Mouse (Mus musculus) naive thymus-derived CD4-positive, alpha-beta T cell, adult 5 months (primary cell): Measurements from ENCODE around the gene Mindy4. TPM values are rescaled to one million over a fixed set of nuclear protein-coding genes. Genes with fewer than 3 reads are reported as not detected.

ENCODE experiments used
- polyA plus RNA-seq: library from polyadenylated mRNA; unstranded; fragments of 100-300 nt; shearing (Covaris generic); gene quantifications from one replicate; pipeline ENCODE4 v1.2.1, GENCODE M21; 2017

The Mindy4 gene
- not detected for polyA plus RNA-seq

GRCm38 (mm10) chr6:55202913-55203910 is at the start of gene Mindy4:
TSS of gene Mindy4 (plus strand) at chr6:55203383.

GRCm38 (mm10) chr6:55174741-55175181 is 28.4 kb upstream of the Mindy4 start, which contains the start of gene Inmt:
TSS of gene Inmt (minus strand) at chr6:55175043.

GRCm38 (mm10) chr6:55335989-55336514 is 132.9 kb downstream of the Mindy4 start, which contains the start of gene Aqp1:
TSS of gene Aqp1 (plus strand) at chr6:55336432.

Other genes with a start within 250 kb of the Mindy4 start
- 16.7 TPM for gene Nod1, start 230.8 kb upstream of the Mindy4 start, polyA plus RNA-seq
- gene Ggct, start 210.4 kb upstream of the Mindy4 start, polyA plus RNA-seq, result 18.8 TPM
- gene Gars, start 165.4 kb upstream of the Mindy4 start, polyA plus RNA-seq, result 103 TPM
- gene Crhr2, start 70.4 kb upstream of the Mindy4 start, polyA plus RNA-seq, result not detected
- not detected for gene Inmt, start 28.3 kb upstream of the Mindy4 start, polyA plus RNA-seq
- gene Aqp1, start 133.0 kb downstream of the Mindy4 start, polyA plus RNA-seq, result not detected
- not detected for gene Ghrhr, start 172.9 kb downstream of the Mindy4 start, polyA plus RNA-seq
- not detected for gene Adcyap1r1, start 248.6 kb downstream of the Mindy4 start, polyA plus RNA-seq